Mouse (Mus musculus) olfactory bulb, adult 2 months (tissue): ENCODE data around the gene Psat1.

Experiments used
- CTCF ChIP-seq: fragments of 200-500 bp; IDR thresholded peaks from 2 replicates; pipeline ENCODE4 v1.5.1; 2012; ENCODE audit warnings: low read depth, mild to moderate bottlenecking, low read length, moderate library complexity; ENCODE audit not compliant: insufficient read depth
- POLR2A ChIP-seq: fragments of 200-500 bp; IDR thresholded peaks from 2 replicates; pipeline ENCODE4 v1.6.1; 2012; ENCODE audit warnings: mild to moderate bottlenecking, low read depth, low read length, moderate library complexity; ENCODE audit not compliant: insufficient read depth

- TF ChIP-seq CTCF (no peak), POLR2A (no peak)
These were observed 29.0 kb downstream of the Psat1 start for GRCm38 (mm10) chr19:15918111-15918510.
